Mouse (Mus musculus): ENCODE measurements around the gene Shisa6. TPM values are rescaled to one million over a fixed set of nuclear protein-coding genes. Genes with fewer than 3 reads are reported as not detected.
"Not testable (repeated sequence)": the region's sequence is repeated elsewhere in the genome, so short reads cannot be mapped to it uniquely, and the experiment has no call there.

Shisa6 gene
- polyA plus RNA-seq, 1 experiment from 2014 or later: 0.70 TPM

- not testable (repeated sequence) for ATAC-seq (ENCODE audit: insufficient read depth, low FRiP score, low TSS enrichment); H3K9me3 ChIP-seq (ENCODE audit: control insufficient read depth, low read length); DNase-seq (ENCODE audit: low spot score); H3K27ac ChIP-seq (ENCODE audit: low read depth, low read length); H3K27me3 ChIP-seq (ENCODE audit: control insufficient read depth, insufficient read depth, low read length); H3K9ac ChIP-seq (ENCODE audit: low read length); H3K4me2 ChIP-seq (ENCODE audit: low read depth); H3K4me1 ChIP-seq (ENCODE audit: control insufficient read depth, insufficient read depth, low read length); H3K36me3 ChIP-seq (ENCODE audit: control insufficient read depth, insufficient read depth, low read length); H3K4me3 ChIP-seq (ENCODE audit: low read depth, low read length)
- 94% methylated on average over 6 of the region's 6 CpGs for WGBS
These were observed 117.0 kb downstream of the Shisa6 start for GRCm38 (mm10) chr11:66408721-66409120.

DNA sequence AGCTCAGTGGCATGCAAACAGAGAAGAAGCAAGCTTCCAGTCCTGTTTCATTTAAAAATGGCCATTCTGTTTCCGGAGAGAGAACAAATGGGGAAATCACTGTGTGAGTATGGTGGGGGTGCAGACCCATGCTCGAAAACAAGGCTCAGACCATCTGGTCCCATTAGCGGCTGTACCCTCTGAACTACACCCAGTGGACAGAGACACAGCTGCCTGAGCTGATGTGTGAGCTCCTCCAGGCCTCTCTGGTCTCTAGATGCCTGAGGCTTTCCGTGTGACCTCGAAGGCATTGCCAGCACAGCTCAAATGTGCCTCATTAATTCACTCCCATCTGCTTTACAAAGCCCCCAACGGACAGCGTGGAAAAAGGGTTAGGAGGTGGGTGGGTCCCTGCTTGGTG, 125.7 kb downstream of the Shisa6 start:
- no peak for ATAC-seq (ENCODE audit: insufficient read depth, low FRiP score, low TSS enrichment)
- H3K27me3 ChIP-seq (ENCODE audit: control insufficient read depth, insufficient read depth, low read length): no peaks in the 10 kb centered on the region
- 49% methylated on average over 7 of the region's 7 CpGs for WGBS

DNA sequence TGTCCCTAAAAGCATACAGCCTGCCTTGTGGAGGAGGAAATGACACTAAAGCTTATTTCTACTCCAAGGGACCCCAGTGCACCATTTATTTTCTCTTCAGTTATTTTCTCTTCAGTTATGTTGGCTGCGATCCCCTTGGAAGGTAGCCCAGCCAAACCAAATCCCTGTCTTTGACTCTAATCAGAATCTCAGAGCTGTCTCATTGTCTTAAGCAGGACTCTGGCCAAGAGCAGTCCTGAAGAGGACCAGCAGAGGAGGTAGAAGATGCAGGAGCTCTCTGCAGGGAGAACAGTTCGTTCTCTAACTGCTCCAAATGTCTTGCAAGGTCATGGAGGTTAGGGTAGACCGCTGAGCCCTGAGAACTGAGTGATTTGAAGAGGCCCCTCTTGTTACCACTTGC, 138.2 kb downstream of the Shisa6 start:
- no peaks in the 10 kb centered on the region for H3K9me3 ChIP-seq (ENCODE audit: control insufficient read depth, low read length)
- WGBS: 86% methylated on average over 3 of the region's 3 CpGs
- no peaks in the 10 kb centered on the region for H3K27me3 ChIP-seq (ENCODE audit: control insufficient read depth, insufficient read depth, low read length)
- H3K36me3 ChIP-seq (ENCODE audit: control insufficient read depth, insufficient read depth, low read length): no peaks in the 10 kb centered on the region
- H3K4me3 ChIP-seq (ENCODE audit: low read depth, low read length): no peak overlapping the region
- no peak overlapping the region for H3K4me2 ChIP-seq (ENCODE audit: low read depth)
- H3K4me1 ChIP-seq (ENCODE audit: control insufficient read depth, insufficient read depth, low read length): no peaks in the 10 kb centered on the region
- no peak overlapping the region for H3K9ac ChIP-seq (ENCODE audit: low read length)
- ATAC-seq (ENCODE audit: insufficient read depth, low FRiP score, low TSS enrichment) (no peak), DNase-seq (ENCODE audit: low spot score) (no peak)
- H3K27ac ChIP-seq (ENCODE audit: low read depth, low read length): no peak overlapping the region

More for the DNA sequence above, 125.7 kb downstream of the Shisa6 start:
- Histone ChIP-seq H3K27ac (ENCODE audit: low read depth, low read length) (no peak overlapping the region), H3K36me3 (ENCODE audit: control insufficient read depth, insufficient read depth, low read length) (no peaks in the 10 kb centered on the region), H3K4me3 (ENCODE audit: low read depth, low read length) (no peak overlapping the region), H3K4me2 (ENCODE audit: low read depth) (no peak overlapping the region), H3K4me1 (ENCODE audit: control insufficient read depth, insufficient read depth, low read length) (no peaks in the 10 kb centered on the region), H3K9me3 (ENCODE audit: control insufficient read depth, low read length) (no peaks in the 10 kb centered on the region), H3K9ac (ENCODE audit: low read length) (no peak overlapping the region)
- peak; percentile 27 for DNase-seq (ENCODE audit: low spot score)

GRCm38 (mm10) chr11:66371796-66372195, 154.0 kb downstream of the Shisa6 start:
- DNase-seq (ENCODE audit: low spot score): no peak
- Histone ChIP-seq H3K4me2 (ENCODE audit: low read depth) (no peak overlapping the region), H3K9me3 (ENCODE audit: control insufficient read depth, low read length) (no peaks in the 10 kb centered on the region), H3K27me3 (ENCODE audit: control insufficient read depth, insufficient read depth, low read length) (no peaks in the 10 kb centered on the region), H3K36me3 (ENCODE audit: control insufficient read depth, insufficient read depth, low read length) (no peaks in the 10 kb centered on the region), H3K4me3 (ENCODE audit: low read depth, low read length) (no peak overlapping the region), H3K27ac (ENCODE audit: low read depth, low read length) (no peak overlapping the region), H3K9ac (ENCODE audit: low read length) (no peak overlapping the region), H3K4me1 (ENCODE audit: control insufficient read depth, insufficient read depth, low read length) (no peaks in the 10 kb centered on the region)
- no peak for ATAC-seq (ENCODE audit: insufficient read depth, low FRiP score, low TSS enrichment)
- 72% methylated on average over 3 of the region's 3 CpGs for WGBS

DNA sequence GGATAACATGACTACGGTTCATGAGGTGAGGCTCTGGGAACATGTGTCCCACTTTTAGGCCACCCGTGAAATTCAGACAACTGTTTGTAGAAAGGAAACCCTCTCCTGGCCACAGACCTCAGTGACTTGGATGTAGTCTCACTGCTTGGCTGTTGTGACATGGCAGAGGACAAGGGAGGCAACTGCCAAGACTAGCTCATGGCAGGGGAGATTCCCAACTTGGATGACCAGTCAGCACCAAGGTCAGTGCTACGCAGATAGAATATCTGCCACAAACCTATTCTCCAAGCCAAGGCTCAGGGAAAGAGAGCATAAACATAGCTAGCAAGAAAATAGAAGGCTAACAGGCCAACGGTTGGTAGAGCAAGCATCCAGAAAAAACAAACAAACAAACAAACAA, 156.0 kb downstream of the Shisa6 start:
- no peaks in the 10 kb centered on the region for H3K4me1 ChIP-seq (ENCODE audit: control insufficient read depth, insufficient read depth, low read length)
- DNase-seq (ENCODE audit: low spot score) (no peak), ATAC-seq (ENCODE audit: insufficient read depth, low FRiP score, low TSS enrichment) (no peak)
- no peaks in the 10 kb centered on the region for H3K36me3 ChIP-seq (ENCODE audit: control insufficient read depth, insufficient read depth, low read length)
- H3K27ac ChIP-seq (ENCODE audit: low read depth, low read length): no peak overlapping the region
- no peak overlapping the region for H3K4me3 ChIP-seq (ENCODE audit: low read depth, low read length)
- H3K9ac ChIP-seq (ENCODE audit: low read length): no peak overlapping the region
- no peak overlapping the region for H3K4me2 ChIP-seq (ENCODE audit: low read depth)
- WGBS: 92% methylated on average over 4 of the region's 4 CpGs
- H3K27me3 ChIP-seq (ENCODE audit: control insufficient read depth, insufficient read depth, low read length): no peaks in the 10 kb centered on the region
- no peaks in the 10 kb centered on the region for H3K9me3 ChIP-seq (ENCODE audit: control insufficient read depth, low read length)

DNA sequence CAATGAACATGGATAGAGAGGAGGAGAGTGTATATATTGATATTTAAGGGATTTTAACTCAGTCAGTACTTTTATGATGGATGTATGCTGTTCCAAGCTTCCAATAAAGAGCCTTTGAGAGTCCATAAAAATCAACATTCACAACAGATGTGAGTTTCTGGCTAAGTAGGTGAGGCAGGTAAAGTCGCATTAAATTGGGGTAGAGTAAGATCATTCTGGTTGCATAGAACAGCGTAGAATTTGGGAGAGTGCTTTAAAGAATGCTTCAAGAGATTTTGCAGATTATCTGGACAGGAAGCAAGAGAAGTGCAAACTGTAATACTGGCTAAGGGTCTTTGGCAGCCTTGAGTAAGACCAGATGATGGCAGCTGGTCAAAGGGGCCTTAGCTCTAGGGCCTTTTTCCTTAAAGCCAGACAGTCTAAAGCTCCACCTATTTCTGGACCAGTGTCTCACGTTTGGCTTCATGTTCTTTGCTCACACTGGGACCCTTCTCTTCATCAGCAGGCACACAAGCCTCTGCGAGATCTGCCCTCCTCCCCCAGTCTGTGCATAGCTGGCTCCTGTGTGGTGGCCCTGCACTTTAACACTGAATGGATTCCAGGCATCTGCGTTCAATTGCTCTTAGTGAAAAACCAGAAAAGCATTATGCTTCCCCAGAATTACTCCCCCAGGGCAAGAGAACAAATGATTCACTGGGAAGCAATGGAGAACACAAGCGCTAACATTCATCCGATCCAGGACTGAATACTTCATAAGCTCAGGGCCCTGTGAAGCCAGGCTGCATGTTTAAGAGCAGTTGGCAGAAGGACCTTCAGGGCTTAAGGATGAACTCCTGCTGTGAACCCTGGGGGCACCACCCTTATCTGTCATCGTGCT, 158.7 kb downstream of the Shisa6 start:
- no peaks in the 10 kb centered on the region for H3K4me1 ChIP-seq (ENCODE audit: control insufficient read depth, insufficient read depth, low read length)
- no peak for ATAC-seq (ENCODE audit: insufficient read depth, low FRiP score, low TSS enrichment)

GRCm38 (mm10) chr11:66359811-66360210, 166.0 kb downstream of the Shisa6 start:
- Histone ChIP-seq H3K36me3 (ENCODE audit: control insufficient read depth, insufficient read depth, low read length) (no peaks in the 10 kb centered on the region), H3K9ac (ENCODE audit: low read length) (no peak overlapping the region), H3K27me3 (ENCODE audit: control insufficient read depth, insufficient read depth, low read length) (no peaks in the 10 kb centered on the region), H3K4me1 (ENCODE audit: control insufficient read depth, insufficient read depth, low read length) (no peaks in the 10 kb centered on the region), H3K27ac (ENCODE audit: low read depth, low read length) (no peak overlapping the region), H3K9me3 (ENCODE audit: control insufficient read depth, low read length) (no peaks in the 10 kb centered on the region), H3K4me2 (ENCODE audit: low read depth) (no peak overlapping the region), H3K4me3 (ENCODE audit: low read depth, low read length) (no peak overlapping the region)
- no peak for ATAC-seq (ENCODE audit: insufficient read depth, low FRiP score, low TSS enrichment)
- DNase-seq (ENCODE audit: low spot score): no peak
- 95% methylated on average over 1 of the region's 1 CpGs for WGBS

More for the DNA sequence above, 158.7 kb downstream of the Shisa6 start:
- no peak overlapping the region for H3K4me3 ChIP-seq (ENCODE audit: low read depth, low read length)
- WGBS: 70% methylated on average over 8 of the region's 8 CpGs
- no peaks in the 10 kb centered on the region for H3K27me3 ChIP-seq (ENCODE audit: control insufficient read depth, insufficient read depth, low read length)
- no peaks in the 10 kb centered on the region for H3K36me3 ChIP-seq (ENCODE audit: control insufficient read depth, insufficient read depth, low read length)
- H3K9ac ChIP-seq (ENCODE audit: low read length): no peak overlapping the region
- no peak overlapping the region for H3K27ac ChIP-seq (ENCODE audit: low read depth, low read length)
- no peak for DNase-seq (ENCODE audit: low spot score)
- H3K4me2 ChIP-seq (ENCODE audit: low read depth): no peak overlapping the region
- no peaks in the 10 kb centered on the region for H3K9me3 ChIP-seq (ENCODE audit: control insufficient read depth, low read length)

- WGBS: 73% methylated on average over 3 of the region's 3 CpGs
- no peaks in the 10 kb centered on the region for H3K9me3 ChIP-seq (ENCODE audit: control insufficient read depth, low read length)
- H3K4me3 ChIP-seq (ENCODE audit: low read depth, low read length): no peak overlapping the region
- H3K27me3 ChIP-seq (ENCODE audit: control insufficient read depth, insufficient read depth, low read length): no peaks in the 10 kb centered on the region
- ATAC-seq (ENCODE audit: insufficient read depth, low FRiP score, low TSS enrichment) (no peak), DNase-seq (ENCODE audit: low spot score) (no peak)
- no peaks in the 10 kb centered on the region for H3K36me3 ChIP-seq (ENCODE audit: control insufficient read depth, insufficient read depth, low read length)
- H3K27ac ChIP-seq (ENCODE audit: low read depth, low read length): no peak overlapping the region
- H3K4me2 ChIP-seq (ENCODE audit: low read depth): no peak overlapping the region
- no peak overlapping the region for H3K9ac ChIP-seq (ENCODE audit: low read length)
- H3K4me1 ChIP-seq (ENCODE audit: control insufficient read depth, insufficient read depth, low read length): no peaks in the 10 kb centered on the region
These were observed 180.9 kb downstream of the Shisa6 start for GRCm38 (mm10) chr11:66344822-66345221.

DNA sequence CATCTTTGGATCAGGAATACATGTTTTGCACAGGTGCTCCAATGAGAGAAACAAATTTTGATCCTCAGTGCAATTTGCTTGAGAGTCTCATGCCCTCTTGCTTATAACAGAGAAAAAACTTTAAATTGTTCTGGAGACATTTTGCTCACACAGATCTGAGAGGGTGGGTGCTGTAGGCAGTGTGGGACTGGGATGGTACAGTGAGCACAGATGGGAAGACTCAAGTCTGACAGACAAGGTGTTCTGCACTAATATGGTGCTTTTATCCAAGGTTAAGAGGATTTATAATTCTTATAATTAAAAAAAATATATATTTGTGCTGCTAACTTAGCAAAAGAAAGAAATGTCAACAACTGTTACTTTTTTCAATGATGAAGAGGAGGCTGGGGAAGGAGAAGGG, 189.5 kb downstream of the Shisa6 start:
- Histone ChIP-seq H3K36me3 (ENCODE audit: control insufficient read depth, insufficient read depth, low read length) (no peaks in the 10 kb centered on the region), H3K4me1 (ENCODE audit: control insufficient read depth, insufficient read depth, low read length) (no peaks in the 10 kb centered on the region), H3K4me3 (ENCODE audit: low read depth, low read length) (no peak overlapping the region), H3K4me2 (ENCODE audit: low read depth) (no peak overlapping the region), H3K27me3 (ENCODE audit: control insufficient read depth, insufficient read depth, low read length) (no peaks in the 10 kb centered on the region), H3K9me3 (ENCODE audit: control insufficient read depth, low read length) (no peaks in the 10 kb centered on the region), H3K27ac (ENCODE audit: low read depth, low read length) (no peak overlapping the region), H3K9ac (ENCODE audit: low read length) (no peak overlapping the region)
- DNase-seq (ENCODE audit: low spot score) (no peak), ATAC-seq (ENCODE audit: insufficient read depth, low FRiP score, low TSS enrichment) (no peak)
